Mouse (Mus musculus): ENCODE results near the gene Gja5. TPM values are rescaled to one million over a fixed set of nuclear protein-coding genes. Genes with fewer than 3 reads are reported as not detected.
"Not testable (repeated sequence)": the region's sequence is repeated elsewhere in the genome, so short reads cannot be mapped to it uniquely, and the experiment has no call there.

Gja5 gene
- polyA plus RNA-seq, 1 experiment from 2014 or later: 2.9 TPM

- H3K4me1 ChIP-seq (replicated peaks; ENCODE audit: control insufficient read depth, insufficient read depth, low read length): no peaks in the 10 kb centered on the region
- H3K4me3 ChIP-seq (replicated peaks; ENCODE audit: low read length): no peak overlapping the region
- no peak overlapping the region for H3K4me2 ChIP-seq (ENCODE audit: low read length)
- no peak overlapping the region for H3K9ac ChIP-seq (replicated peaks; ENCODE audit: low read depth, low read length)
- ATAC-seq: no peak
- no peak overlapping the region for H3K27ac ChIP-seq (ENCODE audit: low read length)
- H3K36me3 ChIP-seq (ENCODE audit: control insufficient read depth, insufficient read depth): no peaks in the 10 kb centered on the region
- WGBS: 54% methylated on average over 6 of the region's 6 CpGs
- H3K9me3 ChIP-seq (ENCODE audit: control insufficient read depth, low read length): no peaks in the 10 kb centered on the region
- H3K27me3 ChIP-seq (replicated peaks; ENCODE audit: control insufficient read depth, insufficient read depth, low read length): no peaks in the 10 kb centered on the region
Observed at GRCm38 (mm10) chr3:97064046-97064445, 159.6 kb downstream of the Gja5 start.

- ATAC-seq: 0 out of 2 replicates have a peak, but pooled peaks have one; percentile 38
Observed at GRCm38 (mm10) chr3:97069589-97069988, 165.1 kb downstream of the Gja5 start.

GRCm38 (mm10) chr3:97071916-97072315 is 167.4 kb downstream of the Gja5 start:
- not testable (repeated sequence) for H3K36me3 ChIP-seq (ENCODE audit: control insufficient read depth, insufficient read depth); H3K9me3 ChIP-seq (ENCODE audit: control insufficient read depth, low read length); H3K4me3 ChIP-seq (replicated peaks; ENCODE audit: low read length); H3K9ac ChIP-seq (replicated peaks; ENCODE audit: low read depth, low read length); H3K27ac ChIP-seq (ENCODE audit: low read length); ATAC-seq; H3K27me3 ChIP-seq (replicated peaks; ENCODE audit: control insufficient read depth, insufficient read depth, low read length); H3K4me1 ChIP-seq (replicated peaks; ENCODE audit: control insufficient read depth, insufficient read depth, low read length); H3K4me2 ChIP-seq (ENCODE audit: low read length)
- 75% methylated on average over 9 of the region's 9 CpGs for WGBS

More at GRCm38 (mm10) chr3:97069589-97069988, 165.1 kb downstream of the Gja5 start:
- not testable (repeated sequence) for H3K36me3 ChIP-seq (ENCODE audit: control insufficient read depth, insufficient read depth); H3K4me1 ChIP-seq (replicated peaks; ENCODE audit: control insufficient read depth, insufficient read depth, low read length); H3K27ac ChIP-seq (ENCODE audit: low read length); H3K4me2 ChIP-seq (ENCODE audit: low read length); H3K9me3 ChIP-seq (ENCODE audit: control insufficient read depth, low read length); H3K27me3 ChIP-seq (replicated peaks; ENCODE audit: control insufficient read depth, insufficient read depth, low read length); H3K9ac ChIP-seq (replicated peaks; ENCODE audit: low read depth, low read length); H3K4me3 ChIP-seq (replicated peaks; ENCODE audit: low read length)
- WGBS: 78% methylated on average over 7 of the region's 7 CpGs

GRCm38 (mm10) chr3:97072361-97072760 is 167.9 kb downstream of the Gja5 start:
- not testable (repeated sequence) for H3K9me3 ChIP-seq (ENCODE audit: control insufficient read depth, low read length); H3K4me2 ChIP-seq (ENCODE audit: low read length); ATAC-seq; H3K4me3 ChIP-seq (replicated peaks; ENCODE audit: low read length); H3K36me3 ChIP-seq (ENCODE audit: control insufficient read depth, insufficient read depth); H3K27me3 ChIP-seq (replicated peaks; ENCODE audit: control insufficient read depth, insufficient read depth, low read length); H3K9ac ChIP-seq (replicated peaks; ENCODE audit: low read depth, low read length); H3K4me1 ChIP-seq (replicated peaks; ENCODE audit: control insufficient read depth, insufficient read depth, low read length); H3K27ac ChIP-seq (ENCODE audit: low read length)
- 68% methylated on average over 5 of the region's 5 CpGs for WGBS

GRCm38 (mm10) chr3:97075744-97076350 is 171.4 kb downstream of the Gja5 start:
- 5% methylated on average over 2 of the region's 11 CpGs for WGBS
- H3K9ac ChIP-seq (replicated peaks; ENCODE audit: low read depth, low read length); H3K4me3 ChIP-seq (replicated peaks; ENCODE audit: low read length); H3K4me2 ChIP-seq (ENCODE audit: low read length); ATAC-seq; H3K9me3 ChIP-seq (ENCODE audit: control insufficient read depth, low read length); H3K4me1 ChIP-seq (replicated peaks; ENCODE audit: control insufficient read depth, insufficient read depth, low read length); H3K27ac ChIP-seq (ENCODE audit: low read length); H3K36me3 ChIP-seq (ENCODE audit: control insufficient read depth, insufficient read depth); H3K27me3 ChIP-seq (replicated peaks; ENCODE audit: control insufficient read depth, insufficient read depth, low read length): not testable (repeated sequence)

GRCm38 (mm10) chr3:97076412-97076811 is 171.9 kb downstream of the Gja5 start:
- no peak overlapping the region for H3K9ac ChIP-seq (replicated peaks; ENCODE audit: low read depth, low read length)
- H3K36me3 ChIP-seq (ENCODE audit: control insufficient read depth, insufficient read depth): no peaks in the 10 kb centered on the region
- H3K27ac ChIP-seq (ENCODE audit: low read length): no peak overlapping the region
- H3K27me3 ChIP-seq (replicated peaks; ENCODE audit: control insufficient read depth, insufficient read depth, low read length): no peaks in the 10 kb centered on the region
- no peak for ATAC-seq
- H3K4me1 ChIP-seq (replicated peaks; ENCODE audit: control insufficient read depth, insufficient read depth, low read length): no peaks in the 10 kb centered on the region
- no peak overlapping the region for H3K4me3 ChIP-seq (replicated peaks; ENCODE audit: low read length)
- 43% methylated on average over 6 of the region's 6 CpGs for WGBS
- H3K4me2 ChIP-seq (ENCODE audit: low read length): no peak overlapping the region
- H3K9me3 ChIP-seq (ENCODE audit: control insufficient read depth, low read length): no peaks in the 10 kb centered on the region

- Histone ChIP-seq H3K4me1 (replicated peaks; ENCODE audit: control insufficient read depth, insufficient read depth, low read length) (no peaks in the 10 kb centered on the region), H3K4me2 (ENCODE audit: low read length) (no peak overlapping the region), H3K36me3 (ENCODE audit: control insufficient read depth, insufficient read depth) (no peaks in the 10 kb centered on the region), H3K27me3 (replicated peaks; ENCODE audit: control insufficient read depth, insufficient read depth, low read length) (no peaks in the 10 kb centered on the region), H3K27ac (ENCODE audit: low read length) (no peak overlapping the region), H3K9ac (replicated peaks; ENCODE audit: low read depth, low read length) (no peak overlapping the region), H3K9me3 (ENCODE audit: control insufficient read depth, low read length) (no peaks in the 10 kb centered on the region), H3K4me3 (replicated peaks; ENCODE audit: low read length) (no peak overlapping the region)
- WGBS: 55% methylated on average over 4 of the region's 4 CpGs
- no peak for ATAC-seq
Observed at GRCm38 (mm10) chr3:97078436-97078835, 173.9 kb downstream of the Gja5 start.

- H3K27ac ChIP-seq (ENCODE audit: low read length): no peak overlapping the region
- H3K9ac ChIP-seq (replicated peaks; ENCODE audit: low read depth, low read length): no peak overlapping the region
- H3K4me2 ChIP-seq (ENCODE audit: low read length): no peak overlapping the region
- no peaks in the 10 kb centered on the region for H3K4me1 ChIP-seq (replicated peaks; ENCODE audit: control insufficient read depth, insufficient read depth, low read length)
- no peaks in the 10 kb centered on the region for H3K27me3 ChIP-seq (replicated peaks; ENCODE audit: control insufficient read depth, insufficient read depth, low read length)
- H3K9me3 ChIP-seq (ENCODE audit: control insufficient read depth, low read length): peaks cover 2% of the 10 kb centered on the region; the same call in 1 of the 2 replicates
- ATAC-seq: no peak
- no peaks in the 10 kb centered on the region for H3K36me3 ChIP-seq (ENCODE audit: control insufficient read depth, insufficient read depth)
- WGBS: 88% methylated on average over 5 of the region's 5 CpGs
- no peak overlapping the region for H3K4me3 ChIP-seq (replicated peaks; ENCODE audit: low read length)
Observed at GRCm38 (mm10) chr3:97082156-97082555, 177.7 kb downstream of the Gja5 start.

GRCm38 (mm10) chr3:97087326-97087725 is 182.8 kb downstream of the Gja5 start:
- ATAC-seq: no peak
- peaks cover 2% of the 10 kb centered on the region; the same call in 1 of the 2 replicates for H3K9me3 ChIP-seq (ENCODE audit: control insufficient read depth, low read length)
- 85% methylated on average over 4 of the region's 4 CpGs for WGBS
- H3K27me3 ChIP-seq (replicated peaks; ENCODE audit: control insufficient read depth, insufficient read depth, low read length): no peaks in the 10 kb centered on the region
- no peak overlapping the region for H3K4me3 ChIP-seq (replicated peaks; ENCODE audit: low read length)
- H3K9ac ChIP-seq (replicated peaks; ENCODE audit: low read depth, low read length): no peak overlapping the region
- H3K27ac ChIP-seq (ENCODE audit: low read length): no peak overlapping the region
- H3K4me1 ChIP-seq (replicated peaks; ENCODE audit: control insufficient read depth, insufficient read depth, low read length): no peaks in the 10 kb centered on the region
- H3K4me2 ChIP-seq (ENCODE audit: low read length): no peak overlapping the region
- H3K36me3 ChIP-seq (ENCODE audit: control insufficient read depth, insufficient read depth): no peaks in the 10 kb centered on the region

- 78% methylated on average over 4 of the region's 4 CpGs for WGBS
- H3K4me1 ChIP-seq (replicated peaks; ENCODE audit: control insufficient read depth, insufficient read depth, low read length); H3K9ac ChIP-seq (replicated peaks; ENCODE audit: low read depth, low read length); H3K4me3 ChIP-seq (replicated peaks; ENCODE audit: low read length); H3K9me3 ChIP-seq (ENCODE audit: control insufficient read depth, low read length); ATAC-seq; H3K27me3 ChIP-seq (replicated peaks; ENCODE audit: control insufficient read depth, insufficient read depth, low read length); H3K4me2 ChIP-seq (ENCODE audit: low read length); H3K27ac ChIP-seq (ENCODE audit: low read length); H3K36me3 ChIP-seq (ENCODE audit: control insufficient read depth, insufficient read depth): not testable (repeated sequence)
Observed at GRCm38 (mm10) chr3:97088291-97088690, 183.8 kb downstream of the Gja5 start.
